Mouse (Mus musculus): ENCODE measurements around the gene Xndc1. TPM values are rescaled to one million over a fixed set of nuclear protein-coding genes. Genes with fewer than 3 reads are reported as not detected.
"Not testable (repeated sequence)": the region's sequence is repeated elsewhere in the genome, so short reads cannot be mapped to it uniquely, and the experiment has no call there.

The Xndc1 gene
- polyA plus RNA-seq, 1 experiment, result 47.9 TPM

GRCm38 (mm10) chr7:102023821-102024220 lies 41.5 kb upstream of the Xndc1 start:
- TF ChIP-seq POLR2A (IDR thresholded peaks at IDR 0.05; ENCODE audit: control insufficient read depth, low read depth, low read length) (no peak), CTCF (IDR thresholded peaks at IDR 0.05; ENCODE audit: control insufficient read depth, insufficient read depth, insufficient replicate concordance, low read depth, low read length) (no peak)
- Histone ChIP-seq H3K27ac (ENCODE audit: control insufficient read depth, insufficient read depth, low read depth, low read length) (no peak overlapping the region), H3K36me3 (ENCODE audit: control insufficient read depth, insufficient read depth, low read length) (no peaks in the 10 kb centered on the region; the same call in 1 of the 2 replicates), H3K27me3 (ENCODE audit: control insufficient read depth, insufficient read depth, low read length) (no peaks in the 10 kb centered on the region), H3K4me3 (ENCODE audit: control insufficient read depth, low read depth, low read length) (no peak overlapping the region), H3K4me1 (ENCODE audit: control insufficient read depth, insufficient read depth, low read length) (no peaks in the 10 kb centered on the region)

GRCm38 (mm10) chr7:102025187-102026119 lies 39.9 kb upstream of the Xndc1 start:
- Histone ChIP-seq H3K27me3 (ENCODE audit: control insufficient read depth, insufficient read depth, low read length) (no peaks in the 10 kb centered on the region), H3K27ac (ENCODE audit: control insufficient read depth, insufficient read depth, low read depth, low read length) (no peak overlapping the region), H3K4me1 (ENCODE audit: control insufficient read depth, insufficient read depth, low read length) (no peaks in the 10 kb centered on the region), H3K36me3 (ENCODE audit: control insufficient read depth, insufficient read depth, low read length) (no peaks in the 10 kb centered on the region; the same call in 1 of the 2 replicates), H3K4me3 (ENCODE audit: control insufficient read depth, low read depth, low read length) (no peak overlapping the region)
- TF ChIP-seq POLR2A (IDR thresholded peaks at IDR 0.05; ENCODE audit: control insufficient read depth, low read depth, low read length) (no peak), CTCF (IDR thresholded peaks at IDR 0.05; ENCODE audit: control insufficient read depth, insufficient read depth, insufficient replicate concordance, low read depth, low read length) (no peak)

GRCm38 (mm10) chr7:102034904-102035303 lies 30.4 kb upstream of the Xndc1 start:
- TF ChIP-seq CTCF (IDR thresholded peaks at IDR 0.05; ENCODE audit: control insufficient read depth, insufficient read depth, insufficient replicate concordance, low read depth, low read length), result no peak
- H3K27me3 ChIP-seq (ENCODE audit: control insufficient read depth, insufficient read depth, low read length), result no peaks in the 10 kb centered on the region
- H3K4me1 ChIP-seq (ENCODE audit: control insufficient read depth, insufficient read depth, low read length), result no peaks in the 10 kb centered on the region
- H3K4me3 ChIP-seq (ENCODE audit: control insufficient read depth, low read depth, low read length), result no peak overlapping the region
- H3K36me3 ChIP-seq (ENCODE audit: control insufficient read depth, insufficient read depth, low read length), result peaks cover 2% of the 10 kb centered on the region
- no peak overlapping the region for H3K27ac ChIP-seq (ENCODE audit: control insufficient read depth, insufficient read depth, low read depth, low read length)

- Histone ChIP-seq H3K36me3 (ENCODE audit: control insufficient read depth, insufficient read depth, low read length) (peaks cover 2% of the 10 kb centered on the region), H3K4me1 (ENCODE audit: control insufficient read depth, insufficient read depth, low read length) (no peaks in the 10 kb centered on the region), H3K27me3 (ENCODE audit: control insufficient read depth, insufficient read depth, low read length) (no peaks in the 10 kb centered on the region), H3K4me3 (ENCODE audit: control insufficient read depth, low read depth, low read length) (no peak overlapping the region), H3K27ac (ENCODE audit: control insufficient read depth, insufficient read depth, low read depth, low read length) (no peak overlapping the region)
- TF ChIP-seq CTCF (IDR thresholded peaks at IDR 0.05; ENCODE audit: control insufficient read depth, insufficient read depth, insufficient replicate concordance, low read depth, low read length) (no peak), POLR2A (IDR thresholded peaks at IDR 0.05; ENCODE audit: control insufficient read depth, low read depth, low read length) (no peak)
Measured at GRCm38 (mm10) chr7:102035534-102035933, 29.8 kb upstream of the Xndc1 start.

GRCm38 (mm10) chr7:102037318-102037717 lies 28.0 kb upstream of the Xndc1 start:
- no peak overlapping the region for H3K4me3 ChIP-seq (ENCODE audit: control insufficient read depth, low read depth, low read length)
- H3K27ac ChIP-seq (ENCODE audit: control insufficient read depth, insufficient read depth, low read depth, low read length), result no peak overlapping the region
- peaks cover 2% of the 10 kb centered on the region for H3K36me3 ChIP-seq (ENCODE audit: control insufficient read depth, insufficient read depth, low read length)
- H3K4me1 ChIP-seq (ENCODE audit: control insufficient read depth, insufficient read depth, low read length), result no peaks in the 10 kb centered on the region
- H3K27me3 ChIP-seq (ENCODE audit: control insufficient read depth, insufficient read depth, low read length), result no peaks in the 10 kb centered on the region
- TF ChIP-seq POLR2A (IDR thresholded peaks at IDR 0.05; ENCODE audit: control insufficient read depth, low read depth, low read length), result no peak
- TF ChIP-seq CTCF (IDR thresholded peaks at IDR 0.05; ENCODE audit: control insufficient read depth, insufficient read depth, insufficient replicate concordance, low read depth, low read length), result no peak

GRCm38 (mm10) chr7:102042314-102042713 lies 23.0 kb upstream of the Xndc1 start:
- Histone ChIP-seq H3K27me3 (ENCODE audit: control insufficient read depth, insufficient read depth, low read length) (no peaks in the 10 kb centered on the region), H3K4me1 (ENCODE audit: control insufficient read depth, insufficient read depth, low read length) (no peaks in the 10 kb centered on the region), H3K27ac (ENCODE audit: control insufficient read depth, insufficient read depth, low read depth, low read length) (no peak overlapping the region), H3K36me3 (ENCODE audit: control insufficient read depth, insufficient read depth, low read length) (peaks cover 2% of the 10 kb centered on the region; the same call in 1 of the 2 replicates), H3K4me3 (ENCODE audit: control insufficient read depth, low read depth, low read length) (no peak overlapping the region)
- TF ChIP-seq CTCF (IDR thresholded peaks at IDR 0.05; ENCODE audit: control insufficient read depth, insufficient read depth, insufficient replicate concordance, low read depth, low read length) (no peak), POLR2A (IDR thresholded peaks at IDR 0.05; ENCODE audit: control insufficient read depth, low read depth, low read length) (no peak)

GRCm38 (mm10) chr7:102048524-102048923 lies 16.8 kb upstream of the Xndc1 start:
- H3K36me3 ChIP-seq (ENCODE audit: control insufficient read depth, insufficient read depth, low read length); H3K4me1 ChIP-seq (ENCODE audit: control insufficient read depth, insufficient read depth, low read length); H3K27me3 ChIP-seq (ENCODE audit: control insufficient read depth, insufficient read depth, low read length); H3K27ac ChIP-seq (ENCODE audit: control insufficient read depth, insufficient read depth, low read depth, low read length); H3K4me3 ChIP-seq (ENCODE audit: control insufficient read depth, low read depth, low read length): not testable (repeated sequence)

Data from testis, adult 2 months (tissue).